Mouse (Mus musculus) neural tube, embryonic 13.5 days (tissue): Measurements from ENCODE around the gene Drd5. TPM values are rescaled to one million over a fixed set of nuclear protein-coding genes. Genes with fewer than 3 reads are reported as not detected.
A peak's percentile ranks its signal among the peaks of the same experiment; 100 is the strongest.

ENCODE experiments used
- ATAC-seq: fragments of 200-750 bp; cut with Nextera tagmentation; 2 replicates; pipeline ENCODE4 v1.8.0; 2017; ENCODE audit warnings: low read depth, mild to moderate bottlenecking, moderate TSS enrichment, moderate library complexity
- H3K27ac ChIP-seq: fragments of 300-500 bp; sonication (generic); replicated peaks from 2 replicates; pipeline ENCODE4 v1.5.1; 2015; ENCODE audit warnings: moderate library complexity, mild to moderate bottlenecking, inconsistent platforms
- H3K27me3 ChIP-seq: fragments of 300-500 bp; sonication (generic); 2 replicates; pipeline ENCODE4 v1.6.1; 2015; ENCODE audit warnings: mild to moderate bottlenecking, inconsistent platforms
- H3K36me3 ChIP-seq: fragments of 300-500 bp; sonication (generic); 2 replicates; pipeline ENCODE4 v1.6.1; 2015; ENCODE audit warnings: mild to moderate bottlenecking, inconsistent platforms
- H3K4me1 ChIP-seq: fragments of 300-500 bp; sonication (generic); replicated peaks from 2 replicates; pipeline ENCODE4 v1.6.1; 2015; ENCODE audit warnings: inconsistent platforms
- H3K4me2 ChIP-seq: fragments of 300-500 bp; sonication (generic); 2 replicates; pipeline ENCODE4 v1.6.1; 2015; ENCODE audit warnings: inconsistent platforms, mild to moderate bottlenecking, moderate library complexity
- H3K4me3 ChIP-seq: fragments of 300-500 bp; sonication (generic); 2 replicates; pipeline ENCODE4 v1.5.1; 2015; ENCODE audit warnings: mild to moderate bottlenecking, inconsistent platforms
- H3K9ac ChIP-seq: fragments of 300-500 bp; sonication (generic); 2 replicates; pipeline ENCODE4 v1.6.1; 2015; ENCODE audit warnings: moderate library complexity, mild to moderate bottlenecking, inconsistent platforms
- H3K9me3 ChIP-seq: fragments of 300-500 bp; sonication (generic); 2 replicates; pipeline ENCODE4 v1.6.1; 2016; ENCODE audit warnings: inconsistent platforms
- WGBS: fragments of 180-500 bp; shearing (Covaris S2); methylation state at CpG from one replicate; pipeline ENCODE4 v1.1.7; 2015; 5-methylcytosine and 5-hydroxymethylcytosine counted together
- polyA plus RNA-seq: library from polyadenylated mRNA; unstranded; fragments of >200 nt; fragmentation: Nextera tagmentation; extraction: Ambion mirVana; gene quantifications from 2 replicates; pipeline ENCODE4 v1.2.1, GENCODE M21; 2015

Gene Drd5
- polyA plus RNA-seq, result 0.27 and 0.28 TPM in 2 replicates

DNA sequence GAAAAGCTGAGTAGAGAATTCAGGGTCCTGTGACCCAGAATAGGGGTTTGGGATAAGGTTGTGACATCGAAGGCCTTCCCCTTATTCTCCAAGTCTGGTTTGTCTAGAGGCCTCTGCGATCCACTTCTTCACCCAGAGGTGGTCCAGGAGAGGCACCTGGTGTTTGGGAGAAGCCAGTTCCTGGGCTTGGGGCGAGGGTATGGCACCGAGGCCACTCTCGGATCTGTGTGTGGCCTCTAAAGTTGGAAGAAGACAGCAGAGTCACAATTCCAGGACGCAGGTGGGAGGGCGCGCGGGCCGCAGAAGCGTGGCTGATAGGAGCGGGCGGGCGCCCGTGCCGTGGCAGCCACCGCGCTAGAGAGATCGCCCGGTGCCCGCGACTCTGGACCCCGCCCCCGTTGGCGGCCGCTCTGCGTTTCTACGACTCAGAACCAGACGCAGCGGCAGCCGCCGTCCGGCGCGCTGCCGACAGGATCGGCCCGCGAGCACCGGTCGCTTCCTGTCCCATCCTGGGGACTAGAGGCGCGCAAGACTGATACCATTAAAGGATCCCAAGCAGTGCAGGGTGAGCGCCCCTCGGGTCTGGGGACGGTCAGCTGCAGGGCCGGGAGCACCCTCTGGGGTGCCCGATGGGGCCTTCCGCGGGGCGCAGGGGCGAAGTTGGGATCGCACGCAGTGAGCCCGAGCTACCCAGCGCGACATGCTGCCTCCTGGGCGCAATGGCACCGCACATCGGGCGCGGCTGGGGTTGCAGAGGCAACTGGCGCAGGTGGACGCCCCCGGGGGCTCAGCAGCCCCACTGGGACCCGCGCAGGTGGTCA is at the start of gene Drd5:
Drd5 (plus strand) TSS at position 402 of the 821 bp plus-strand sequence.
- no peaks in the 10 kb centered on the region for H3K36me3 ChIP-seq
- 3% methylated on average over 64 of the region's 67 CpGs for WGBS
- no peaks in the 10 kb centered on the region for H3K9me3 ChIP-seq
- H3K9ac ChIP-seq, result peak within 1 kb of the TSS; percentile 61
- peak within 1 kb of the TSS; percentile 47 for H3K4me3 ChIP-seq
- H3K4me1 ChIP-seq, result peaks cover 10% of the 10 kb centered on the region
- peak within 1 kb of the TSS; percentile 77 for H3K4me2 ChIP-seq
- no peak within 1 kb of the TSS for H3K27ac ChIP-seq
- H3K27me3 ChIP-seq, result peaks cover 45% of the 10 kb centered on the region
- peak; percentile 65; the same call in 1 of the 2 replicates for ATAC-seq

DNA sequence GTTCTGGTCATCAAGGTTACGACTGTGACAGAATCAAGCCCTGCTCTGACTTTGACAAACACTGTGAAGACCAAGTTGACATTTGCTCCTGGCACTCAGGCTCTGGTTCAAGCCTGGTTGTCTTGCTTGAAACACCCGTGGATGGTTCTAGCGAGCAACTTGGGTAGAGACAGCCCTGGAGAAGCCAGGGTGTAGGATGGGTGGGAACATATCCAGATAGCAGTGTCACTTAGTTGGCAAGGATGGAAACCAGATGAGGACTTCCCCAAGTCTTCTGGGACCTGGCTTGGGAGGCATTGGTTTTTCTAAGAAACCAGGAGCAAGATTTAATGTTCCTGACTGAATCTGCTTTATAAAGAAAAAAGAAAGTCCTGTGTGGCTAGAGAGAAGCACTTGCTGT is 48.2 kb upstream of the Drd5 start:
- no peak for ATAC-seq
- no peaks in the 10 kb centered on the region for H3K9me3 ChIP-seq
- H3K9ac ChIP-seq, result no peak overlapping the region
- H3K4me1 ChIP-seq, result peaks cover 1% of the 10 kb centered on the region
- peaks cover 52% of the 10 kb centered on the region for H3K36me3 ChIP-seq
- H3K4me2 ChIP-seq, result no peak overlapping the region
- peaks cover 28% of the 10 kb centered on the region for H3K27me3 ChIP-seq
- no peak overlapping the region for H3K27ac ChIP-seq
- WGBS, result 94% methylated on average over 3 of the region's 3 CpGs
- H3K4me3 ChIP-seq, result no peak overlapping the region

DNA sequence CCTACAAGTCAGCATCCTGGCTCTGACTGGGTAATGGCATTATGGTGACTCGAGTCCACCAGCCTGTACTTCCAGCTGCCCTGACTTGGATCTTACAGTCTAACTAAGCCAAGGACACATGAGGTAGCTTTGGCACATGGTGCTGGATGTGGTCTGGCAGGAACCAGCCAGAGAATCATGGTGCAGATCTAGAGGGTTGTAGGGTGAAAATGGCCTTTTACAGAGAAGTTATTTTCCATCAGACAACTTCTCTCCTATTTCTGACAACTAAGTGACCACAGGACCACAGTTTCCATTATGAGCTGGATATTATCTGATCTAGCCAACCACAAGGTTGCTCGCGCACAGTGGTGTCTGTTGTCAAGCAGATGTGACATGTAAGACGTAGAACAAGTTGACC is 45.3 kb upstream of the Drd5 start:
- peaks cover 57% of the 10 kb centered on the region for H3K27me3 ChIP-seq
- no peak overlapping the region for H3K4me3 ChIP-seq

DNA sequence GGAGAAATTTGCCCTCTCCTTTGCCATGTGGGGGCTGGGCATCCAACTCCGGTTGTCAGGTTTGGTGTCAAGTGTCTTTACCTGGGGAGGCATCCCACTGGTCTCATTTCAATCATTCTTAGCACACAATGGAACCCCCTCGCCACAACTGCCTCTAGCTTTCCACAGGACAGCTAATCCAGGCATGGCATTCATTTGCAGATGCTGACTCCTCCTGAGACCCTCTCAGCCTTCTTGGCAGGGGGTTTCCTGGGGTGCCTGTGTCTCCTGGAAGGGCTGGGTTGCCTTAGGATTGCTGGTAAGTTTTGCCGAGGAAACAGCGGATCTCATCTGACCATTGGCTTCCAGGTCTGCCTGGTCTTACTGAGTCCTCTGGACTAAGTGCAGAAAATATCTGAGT is 43.4 kb upstream of the Drd5 start, which contains the start of gene Otop1:
Otop1 (plus strand) TSS at position 202 of the 400 bp plus-strand sequence.
- Histone ChIP-seq H3K4me3 (peak within 1 kb of the TSS; percentile 15), H3K27me3 (peaks cover 76% of the 10 kb centered on the region), H3K9ac (no peak within 1 kb of the TSS), H3K27ac (no peak within 1 kb of the TSS), H3K36me3 (peaks cover 11% of the 10 kb centered on the region), H3K9me3 (no peaks in the 10 kb centered on the region), H3K4me1 (peaks cover 21% of the 10 kb centered on the region), H3K4me2 (peak within 1 kb of the TSS; percentile 61)
- ATAC-seq, result no peak
- 6% methylated on average over 4 of the region's 4 CpGs for whole genome bisulfite sequencing

More for the DNA sequence above, 45.3 kb upstream of the Drd5 start:
- Histone ChIP-seq H3K4me1 (peaks cover 21% of the 10 kb centered on the region), H3K27ac (no peak overlapping the region), H3K36me3 (peaks cover 27% of the 10 kb centered on the region), H3K9ac (no peak overlapping the region), H3K9me3 (no peaks in the 10 kb centered on the region), H3K4me2 (no peak overlapping the region)
- no peak for ATAC-seq
- 90% methylated on average over 4 of the region's 4 CpGs for WGBS

DNA sequence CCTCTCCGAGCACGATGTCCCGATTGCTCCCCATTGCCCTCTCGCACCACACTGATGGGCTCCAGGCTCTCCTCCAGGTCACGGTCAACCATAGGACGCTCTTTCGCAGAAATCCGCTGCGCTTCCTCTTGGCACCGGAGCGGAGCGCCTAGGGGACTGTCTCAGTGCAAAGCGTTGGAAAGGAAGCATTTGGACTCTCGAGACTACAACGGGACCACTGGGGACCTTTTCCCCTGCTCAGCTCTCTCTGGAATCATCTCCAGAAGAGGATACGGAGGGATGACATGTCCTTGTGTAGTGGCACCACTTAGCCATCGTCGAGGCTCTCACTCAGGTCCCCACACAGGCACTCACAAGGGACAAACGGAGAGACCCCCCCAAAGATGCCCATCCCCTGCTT is 42.7 kb upstream of the Drd5 start:
- H3K27ac ChIP-seq, result no peak overlapping the region
- H3K36me3 ChIP-seq, result peaks cover 4% of the 10 kb centered on the region
- peaks cover 21% of the 10 kb centered on the region for H3K4me1 ChIP-seq
- H3K9ac ChIP-seq, result no peak overlapping the region
- no peaks in the 10 kb centered on the region for H3K9me3 ChIP-seq
- H3K4me3 ChIP-seq, result peak overlapping the region; percentile 15
- peak overlapping the region; percentile 37 for H3K4me2 ChIP-seq
- WGBS, result 2% methylated on average over 19 of the region's 19 CpGs
- peaks cover 81% of the 10 kb centered on the region for H3K27me3 ChIP-seq
- no peak for ATAC-seq

DNA sequence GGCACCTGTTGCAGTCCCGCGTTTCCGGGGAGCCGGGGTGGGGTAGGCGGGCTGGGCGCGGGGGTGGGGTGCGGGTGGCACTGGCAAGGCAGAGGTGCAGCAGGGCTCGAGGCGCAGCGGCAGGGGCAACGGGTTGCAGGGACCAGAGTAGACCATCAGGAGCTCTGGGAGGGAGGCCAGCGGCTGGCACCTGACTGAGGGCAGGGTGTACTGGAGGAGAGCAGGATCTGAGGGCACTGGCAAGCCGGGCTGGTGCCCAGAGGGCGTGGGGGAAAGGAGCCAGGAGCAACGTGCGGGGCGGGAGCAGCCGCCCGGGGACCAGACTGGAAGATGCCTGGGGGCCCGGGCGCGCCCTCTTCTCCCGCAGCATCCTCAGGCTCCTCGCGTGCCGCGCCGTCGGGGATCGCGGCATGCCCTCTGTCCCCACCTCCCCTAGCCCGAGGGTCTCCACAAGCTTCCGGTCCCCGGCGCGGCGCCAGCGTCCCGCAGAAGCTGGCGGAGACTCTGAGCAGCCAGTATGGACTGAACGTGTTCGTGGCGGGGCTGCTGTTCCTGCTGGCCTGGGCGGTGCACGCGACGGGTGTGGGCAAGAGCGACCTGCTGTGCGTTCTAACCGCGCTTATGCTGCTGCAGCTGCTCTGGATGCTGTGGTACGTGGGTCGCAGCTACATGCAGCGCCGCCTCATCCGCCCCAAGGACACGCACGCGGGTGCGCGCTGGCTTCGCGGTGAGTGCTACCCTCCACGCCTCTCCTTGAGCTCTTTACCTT is 41.9 kb upstream of the Drd5 start:
- peak overlapping the region; percentile 37 for H3K4me3 ChIP-seq
- no peaks in the 10 kb centered on the region for H3K9me3 ChIP-seq
- no peak overlapping the region for H3K27ac ChIP-seq
- peaks cover 81% of the 10 kb centered on the region for H3K27me3 ChIP-seq
- H3K36me3 ChIP-seq, result no peaks in the 10 kb centered on the region
- peak overlapping the region; percentile 61 for H3K4me2 ChIP-seq
- peaks cover 21% of the 10 kb centered on the region for H3K4me1 ChIP-seq
- peak overlapping the region; percentile 26; the same call in 1 of the 2 replicates for H3K9ac ChIP-seq
- WGBS, result under 1% methylated on average over 62 of the region's 65 CpGs
- ATAC-seq, result peak; percentile 62; the same call in 1 of the 2 replicates

DNA sequence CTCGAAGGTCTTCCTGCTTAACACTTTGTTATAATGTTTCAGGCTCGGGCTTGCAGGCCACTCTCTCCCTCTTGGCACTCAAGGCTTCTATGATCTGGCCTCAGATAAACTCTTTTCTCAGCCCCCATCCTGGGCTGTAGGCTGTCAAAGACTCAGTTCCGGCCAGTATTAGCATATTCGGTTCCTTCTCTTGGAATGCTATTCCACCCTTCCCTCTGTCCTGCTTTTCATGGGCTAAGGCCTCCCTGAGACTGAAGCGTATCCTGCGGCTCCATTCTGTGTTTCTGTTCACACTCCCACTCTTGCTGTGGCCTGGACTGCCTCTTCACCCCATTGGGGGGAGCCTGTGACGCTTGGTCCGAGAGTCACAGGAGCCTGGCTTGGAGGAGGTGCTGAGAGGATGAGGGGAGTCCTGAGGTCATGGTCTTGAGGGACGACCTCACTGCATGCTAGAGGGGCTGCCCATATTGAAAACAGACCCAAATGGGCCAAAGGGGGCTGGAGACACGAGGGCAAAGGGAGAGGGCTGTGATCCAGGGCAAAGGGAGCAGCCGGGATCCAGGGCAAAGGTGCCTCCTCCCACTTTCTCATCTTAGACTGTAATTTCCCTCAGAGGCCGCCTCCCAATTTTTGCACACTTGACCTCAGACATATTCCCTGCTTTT is 41.1 kb upstream of the Drd5 start:
- Histone ChIP-seq H3K36me3 (no peaks in the 10 kb centered on the region), H3K9me3 (no peaks in the 10 kb centered on the region), H3K4me3 (peak overlapping the region; percentile 37), H3K4me2 (peak overlapping the region; percentile 61), H3K9ac (0 out of 2 replicates have a peak overlapping the region, but pooled peaks have one; percentile 26), H3K27me3 (peaks cover 81% of the 10 kb centered on the region), H3K4me1 (peaks cover 21% of the 10 kb centered on the region), H3K27ac (no peak overlapping the region)
- ATAC-seq, result no peak
- WGBS, result 21% methylated on average over 12 of the region's 12 CpGs

DNA sequence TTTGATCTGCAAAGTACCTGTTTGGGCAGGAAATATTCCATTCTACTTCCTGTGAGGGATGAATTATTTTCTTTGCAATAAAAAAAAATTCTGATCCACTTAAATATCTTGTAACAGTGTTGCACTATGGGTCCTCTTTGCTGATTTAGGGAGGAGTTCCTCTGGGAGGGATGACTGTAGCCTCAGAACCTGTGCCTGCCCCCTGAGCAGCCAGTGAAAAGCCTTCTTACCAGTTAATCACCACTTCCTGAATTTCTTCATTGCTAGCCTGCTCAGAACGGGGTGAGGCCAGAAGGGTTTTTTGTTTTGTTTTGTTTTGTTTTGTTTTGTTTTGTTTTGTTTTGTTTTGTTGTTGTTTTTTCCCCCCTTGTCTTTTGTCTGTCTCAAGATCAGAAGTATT is 39.1 kb upstream of the Drd5 start:
- Histone ChIP-seq H3K9me3 (no peaks in the 10 kb centered on the region), H3K4me2 (no peak overlapping the region), H3K9ac (no peak overlapping the region), H3K4me1 (peaks cover 21% of the 10 kb centered on the region), H3K36me3 (no peaks in the 10 kb centered on the region), H3K4me3 (no peak overlapping the region), H3K27me3 (peaks cover 61% of the 10 kb centered on the region), H3K27ac (no peak overlapping the region)
- WGBS, result 59% methylated on average over 1 of the region's 1 CpGs
- ATAC-seq, result no peak

DNA sequence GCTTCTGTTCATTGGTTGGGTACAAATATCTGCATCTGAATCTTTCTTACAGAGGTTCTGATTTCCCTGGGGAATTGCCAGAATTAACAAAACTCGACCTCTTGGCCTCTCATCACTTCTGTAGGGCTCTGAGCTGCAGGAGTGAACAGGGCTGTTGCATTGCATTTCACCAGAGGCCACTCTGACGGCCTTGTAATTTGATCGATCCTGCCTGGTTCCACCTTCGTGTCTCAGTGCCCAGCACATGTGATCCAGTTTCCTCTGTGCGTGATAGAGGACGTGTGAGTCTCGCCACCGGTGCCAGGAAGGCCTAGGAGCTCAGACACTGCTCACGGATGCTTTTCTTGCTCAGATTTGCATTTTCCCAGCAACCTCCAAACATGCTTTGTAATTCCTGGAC is 33.4 kb upstream of the Drd5 start:
- no peak overlapping the region for H3K4me2 ChIP-seq
- WGBS, result 79% methylated on average over 9 of the region's 9 CpGs
- no peaks in the 10 kb centered on the region for H3K4me1 ChIP-seq
- no peak overlapping the region for H3K27ac ChIP-seq
- no peak overlapping the region for H3K9ac ChIP-seq
- H3K9me3 ChIP-seq, result no peaks in the 10 kb centered on the region
- H3K36me3 ChIP-seq, result no peaks in the 10 kb centered on the region
- peaks cover 5% of the 10 kb centered on the region; the same call in 1 of the 2 replicates for H3K27me3 ChIP-seq
- no peak overlapping the region for H3K4me3 ChIP-seq
- no peak for ATAC-seq

DNA sequence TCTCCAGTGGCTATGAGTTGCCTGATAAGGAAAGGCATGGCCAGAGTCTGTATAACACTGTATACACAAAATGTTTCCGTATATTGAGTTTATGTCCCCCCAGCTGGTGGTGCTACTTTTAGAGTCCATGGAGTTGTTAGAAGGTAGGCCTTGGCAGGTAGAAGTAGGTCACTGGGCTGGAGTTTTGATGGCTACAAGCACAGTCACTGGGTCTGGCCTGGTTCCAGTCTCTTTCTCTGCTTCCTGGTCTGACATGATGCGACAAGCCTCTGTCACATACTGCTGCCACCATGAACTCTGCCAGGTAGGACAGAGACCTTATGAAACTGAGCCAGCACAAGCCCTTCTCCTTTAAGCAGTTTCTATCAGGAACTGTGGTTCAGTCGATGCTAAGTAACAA is 30.7 kb upstream of the Drd5 start:
- Histone ChIP-seq H3K4me2 (no peak overlapping the region), H3K4me1 (no peaks in the 10 kb centered on the region), H3K27ac (no peak overlapping the region), H3K9me3 (no peaks in the 10 kb centered on the region), H3K36me3 (no peaks in the 10 kb centered on the region), H3K27me3 (no peaks in the 10 kb centered on the region), H3K9ac (no peak overlapping the region), H3K4me3 (no peak overlapping the region)
- ATAC-seq, result no peak
- 92% methylated on average over 3 of the region's 3 CpGs for WGBS

DNA sequence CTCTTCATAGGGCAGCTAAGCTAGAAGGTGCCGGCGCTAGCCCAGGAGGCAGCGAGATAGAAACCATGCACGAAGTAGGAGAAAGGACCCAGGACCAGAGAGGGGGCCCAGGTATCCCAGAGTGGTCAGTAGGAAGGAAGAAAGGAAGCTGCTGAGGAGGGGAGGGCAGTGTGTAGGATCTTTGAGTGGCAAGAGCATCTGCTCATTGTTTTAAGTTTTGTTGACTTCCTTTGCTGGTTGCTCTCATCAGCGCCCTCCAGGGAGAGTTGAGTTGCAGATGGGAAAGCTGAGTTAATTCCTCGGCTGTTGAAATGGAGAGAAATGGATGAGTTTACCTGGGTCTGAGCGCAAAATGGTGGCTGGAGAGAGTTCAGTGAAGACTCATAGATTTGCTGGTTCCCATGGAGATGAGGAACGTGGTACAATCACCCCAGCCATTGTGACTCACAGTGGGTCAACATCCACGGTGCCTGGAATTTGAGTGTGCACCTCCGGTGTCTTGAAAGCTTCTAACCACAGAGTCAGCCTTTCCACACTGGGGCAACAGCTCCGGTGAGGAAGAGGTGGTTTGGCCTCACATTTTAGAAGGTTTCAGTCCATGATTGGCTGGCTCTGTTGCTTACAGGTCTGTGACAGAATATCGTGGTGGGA is 17.3 kb upstream of the Drd5 start:
- H3K9ac ChIP-seq, result no peak overlapping the region
- no peak for ATAC-seq
- H3K27ac ChIP-seq, result no peak overlapping the region
- 90% methylated on average over 12 of the region's 12 CpGs for WGBS
- H3K27me3 ChIP-seq, result no peaks in the 10 kb centered on the region; the same call in 1 of the 2 replicates
- no peaks in the 10 kb centered on the region for H3K9me3 ChIP-seq
- no peak overlapping the region for H3K4me3 ChIP-seq
- H3K4me2 ChIP-seq, result no peak overlapping the region
- H3K4me1 ChIP-seq, result no peaks in the 10 kb centered on the region
- no peaks in the 10 kb centered on the region for H3K36me3 ChIP-seq
